Mouse (Mus musculus): ENCODE measurements around the gene Glod4. TPM values are rescaled to one million over a fixed set of nuclear protein-coding genes. Genes with fewer than 3 reads are reported as not detected.

The Glod4 gene
- polyA plus RNA-seq, 1 experiment = 55.2 TPM

- no peak overlapping the region for H3K4me3 ChIP-seq
- H3K4me2 ChIP-seq (ENCODE audit: low read depth) = no peak overlapping the region
- no peak for TF ChIP-seq MYOG (IDR thresholded peaks at IDR 0.05; ENCODE audit: control insufficient read depth in 1 of 3, insufficient read depth in 1 of 3, insufficient read length in 2 of 3, low read depth in 2 of 3)
- no peak for TF ChIP-seq TCF12 (IDR thresholded peaks at IDR 0.05; ENCODE audit: insufficient read depth, poor library complexity, severe bottlenecking)
- TF ChIP-seq USF1 (IDR thresholded peaks at IDR 0.05; ENCODE audit: low read depth) = no peak
- TF ChIP-seq POLR2A (IDR thresholded peaks at IDR 0.05; ENCODE audit: insufficient read length, low read depth) = no peak
- TF ChIP-seq E2F4 (IDR thresholded peaks at IDR 0.05; ENCODE audit: insufficient read depth) = no peak
- no peak for TF ChIP-seq TCF3 (IDR thresholded peaks at IDR 0.05; ENCODE audit: insufficient read length, low read depth)
- no peak for TF ChIP-seq REST (IDR thresholded peaks at IDR 0.05; ENCODE audit: insufficient read depth, insufficient read length)
- TF ChIP-seq MAX (IDR thresholded peaks at IDR 0.05; ENCODE audit: low read depth) = no peak
- no peak for TF ChIP-seq SRF (IDR thresholded peaks at IDR 0.05; ENCODE audit: control insufficient read depth, insufficient read length, low read depth)
- TF ChIP-seq CEBPB (IDR thresholded peaks at IDR 0.05; ENCODE audit: insufficient read depth, poor library complexity, severe bottlenecking) = no peak
- no peak for TF ChIP-seq MYOD1 (IDR thresholded peaks at IDR 0.05; ENCODE audit: control insufficient read depth in 1 of 3, insufficient read length in 2 of 3, low read depth in 2 of 3)
- TF ChIP-seq POLR2AphosphoS2 (IDR thresholded peaks at IDR 0.05; ENCODE audit: insufficient read length, low read depth) = no peak
- H3ac ChIP-seq (ENCODE audit: control insufficient read depth, insufficient read length) = no peak overlapping the region
- H3K79me2 ChIP-seq (ENCODE audit: control insufficient read depth, insufficient read depth) = no peaks in the 10 kb centered on the region
- H3K27me3 ChIP-seq (ENCODE audit: control insufficient read depth, insufficient read depth, insufficient read length) = no peaks in the 10 kb centered on the region
- no peaks in the 10 kb centered on the region for H3K36me3 ChIP-seq (ENCODE audit: control insufficient read depth, insufficient read depth)
Measured at GRCm38 (mm10) chr11:76153236-76153951, 90.1 kb downstream of the Glod4 start.

- Histone ChIP-seq H3K36me3 (ENCODE audit: control insufficient read depth, insufficient read depth) (no peaks in the 10 kb centered on the region), H3K79me2 (ENCODE audit: control insufficient read depth, insufficient read depth) (no peaks in the 10 kb centered on the region), H3ac (ENCODE audit: control insufficient read depth, insufficient read length) (no peak overlapping the region), H3K4me2 (ENCODE audit: low read depth) (no peak overlapping the region), H3K4me3 (no peak overlapping the region), H3K27me3 (ENCODE audit: control insufficient read depth, insufficient read depth, insufficient read length) (no peaks in the 10 kb centered on the region)
- no peak for TF ChIP-seq REST (IDR thresholded peaks at IDR 0.05; ENCODE audit: insufficient read depth, insufficient read length)
- TF ChIP-seq TCF3 (IDR thresholded peaks at IDR 0.05; ENCODE audit: insufficient read length, low read depth) = no peak
- TF ChIP-seq USF1 (IDR thresholded peaks at IDR 0.05; ENCODE audit: low read depth) = no peak
Measured at GRCm38 (mm10) chr11:76150980-76151379, 92.5 kb downstream of the Glod4 start.

- Histone ChIP-seq H3K4me3 (no peak overlapping the region), H3K4me2 (ENCODE audit: low read depth) (no peak overlapping the region), H3K79me2 (ENCODE audit: control insufficient read depth, insufficient read depth) (no peaks in the 10 kb centered on the region), H3K27me3 (ENCODE audit: control insufficient read depth, insufficient read depth, insufficient read length) (no peaks in the 10 kb centered on the region), H3ac (ENCODE audit: control insufficient read depth, insufficient read length) (no peak overlapping the region), H3K36me3 (ENCODE audit: control insufficient read depth, insufficient read depth) (no peaks in the 10 kb centered on the region)
- TF ChIP-seq POLR2AphosphoS2 (IDR thresholded peaks at IDR 0.05; ENCODE audit: insufficient read length, low read depth) = no peak
- no peak for TF ChIP-seq USF1 (IDR thresholded peaks at IDR 0.05; ENCODE audit: low read depth)
- no peak for TF ChIP-seq TCF12 (IDR thresholded peaks at IDR 0.05; ENCODE audit: insufficient read depth, poor library complexity, severe bottlenecking)
- no peak for TF ChIP-seq MYOG (IDR thresholded peaks at IDR 0.05; ENCODE audit: control insufficient read depth in 1 of 3, insufficient read depth in 1 of 3, insufficient read length in 2 of 3, low read depth in 2 of 3)
Measured at GRCm38 (mm10) chr11:76148055-76149008, 95.2 kb downstream of the Glod4 start.

GRCm38 (mm10) chr11:76146187-76147010, 97.1 kb downstream of the Glod4 start:
- no peak for TF ChIP-seq POLR2A (IDR thresholded peaks at IDR 0.05; ENCODE audit: insufficient read length, low read depth)
- no peak for TF ChIP-seq MYOG (IDR thresholded peaks at IDR 0.05; ENCODE audit: control insufficient read depth in 1 of 3, insufficient read depth in 1 of 3, insufficient read length in 2 of 3, low read depth in 2 of 3)
- TF ChIP-seq POLR2AphosphoS2 (IDR thresholded peaks at IDR 0.05; ENCODE audit: insufficient read length, low read depth) = no peak
- TF ChIP-seq CEBPB (IDR thresholded peaks at IDR 0.05; ENCODE audit: insufficient read depth, poor library complexity, severe bottlenecking) = no peak
- TF ChIP-seq REST (IDR thresholded peaks at IDR 0.05; ENCODE audit: insufficient read depth, insufficient read length) = no peak
- no peak for TF ChIP-seq SRF (IDR thresholded peaks at IDR 0.05; ENCODE audit: control insufficient read depth, insufficient read length, low read depth)
- TF ChIP-seq MYOD1 (IDR thresholded peaks at IDR 0.05; ENCODE audit: control insufficient read depth in 1 of 3, insufficient read length in 2 of 3, low read depth in 2 of 3) = no peak
- TF ChIP-seq MAX (IDR thresholded peaks at IDR 0.05; ENCODE audit: low read depth) = no peak
- TF ChIP-seq USF1 (IDR thresholded peaks at IDR 0.05; ENCODE audit: low read depth) = no peak
- TF ChIP-seq TCF12 (IDR thresholded peaks at IDR 0.05; ENCODE audit: insufficient read depth, poor library complexity, severe bottlenecking) = no peak
- TF ChIP-seq E2F4 (IDR thresholded peaks at IDR 0.05; ENCODE audit: insufficient read depth) = no peak
- no peak for TF ChIP-seq TCF3 (IDR thresholded peaks at IDR 0.05; ENCODE audit: insufficient read length, low read depth)
- Histone ChIP-seq H3K36me3 (ENCODE audit: control insufficient read depth, insufficient read depth) (no peaks in the 10 kb centered on the region), H3ac (ENCODE audit: control insufficient read depth, insufficient read length) (no peak overlapping the region), H3K4me2 (ENCODE audit: low read depth) (no peak overlapping the region), H3K79me2 (ENCODE audit: control insufficient read depth, insufficient read depth) (no peaks in the 10 kb centered on the region), H3K4me3 (no peak overlapping the region), H3K27me3 (ENCODE audit: control insufficient read depth, insufficient read depth, insufficient read length) (no peaks in the 10 kb centered on the region)

Data from myocyte (in vitro differentiated cells).